Mouse (Mus musculus) ovary, adult 18-20 months (tissue): ENCODE data around the gene Zfp704.
"Not testable (repeated sequence)": the region's sequence is repeated elsewhere in the genome, so short reads cannot be mapped to it uniquely, and the experiment has no call there.

Experiments used
- DNase-seq: peaks from one replicate; pipeline ENCODE4 v3.0.0; 2022; ENCODE audit warnings: low spot score, mixed read lengths

Gene Zfp704

DNA sequence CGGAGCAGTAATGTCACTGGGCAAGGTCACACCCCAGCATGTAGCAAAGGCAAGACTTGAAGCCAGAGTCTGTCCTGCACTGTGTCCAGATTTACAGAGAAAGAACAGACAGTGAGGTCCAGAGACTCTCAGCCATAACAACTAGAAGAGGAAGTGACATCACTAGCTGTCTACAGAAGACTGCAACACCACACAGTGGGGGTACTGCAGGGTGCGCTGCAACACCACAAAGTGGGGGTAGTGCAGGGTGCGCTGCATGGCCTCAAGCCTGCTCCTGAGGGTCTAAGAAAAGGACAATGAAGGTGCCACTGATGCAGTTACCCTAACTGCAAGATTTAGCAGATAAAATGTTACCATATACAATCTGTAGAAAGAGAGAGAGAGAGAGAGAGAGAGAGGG, 11.8 kb downstream of the Zfp704 start:
- DNase-seq: no peak

DNA sequence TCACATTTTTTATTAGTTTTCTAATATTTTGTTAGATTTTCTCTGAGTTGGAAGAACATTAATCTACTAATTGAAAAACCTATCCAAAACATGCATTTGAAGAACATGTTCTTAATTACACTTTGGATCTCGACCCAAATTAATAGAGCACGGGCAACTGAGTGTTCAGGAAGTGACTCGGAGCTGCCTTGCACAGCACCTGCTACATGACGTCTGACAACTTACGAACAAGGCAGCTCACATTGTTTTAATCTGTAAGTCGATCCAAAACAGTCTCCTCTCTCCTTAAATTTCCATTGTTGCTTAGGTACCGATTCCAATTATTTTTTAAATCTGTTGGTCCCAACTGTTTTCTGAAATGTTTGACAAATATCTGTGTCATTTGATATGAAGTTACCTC, 15.4 kb downstream of the Zfp704 start:
- DNase-seq: no peak

GRCm38 (mm10) chr3:9593832-9594231, 16.1 kb downstream of the Zfp704 start:
- no peak for DNase-seq

- no peak for DNase-seq
These were observed 18.3 kb downstream of the Zfp704 start for GRCm38 (mm10) chr3:9591416-9592110.

DNA sequence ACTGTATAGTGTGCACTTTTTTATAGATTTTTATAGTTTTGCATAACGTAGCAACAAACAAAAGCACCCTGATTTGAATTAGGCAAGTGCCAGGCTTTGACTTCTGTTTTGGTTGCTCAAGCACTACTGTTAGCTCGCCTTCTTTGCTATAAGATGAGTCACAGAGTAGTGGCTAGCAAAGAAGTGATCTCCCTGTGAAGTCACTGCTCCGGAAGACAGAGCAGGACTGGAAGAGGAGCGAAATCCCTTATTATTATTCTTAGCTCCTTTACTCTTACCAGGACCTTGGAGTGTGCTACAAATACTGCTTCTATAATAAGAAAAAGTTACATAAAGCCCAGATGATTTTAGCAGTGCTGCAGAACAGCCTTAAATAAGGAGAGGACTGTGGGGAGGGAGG, 21.2 kb downstream of the Zfp704 start:
- DNase-seq: no peak

- no peak for DNase-seq
These were observed 22.6 kb downstream of the Zfp704 start for GRCm38 (mm10) chr3:9587304-9587703.

GRCm38 (mm10) chr3:9583516-9583915, 26.4 kb downstream of the Zfp704 start:
- DNase-seq: no peak

DNA sequence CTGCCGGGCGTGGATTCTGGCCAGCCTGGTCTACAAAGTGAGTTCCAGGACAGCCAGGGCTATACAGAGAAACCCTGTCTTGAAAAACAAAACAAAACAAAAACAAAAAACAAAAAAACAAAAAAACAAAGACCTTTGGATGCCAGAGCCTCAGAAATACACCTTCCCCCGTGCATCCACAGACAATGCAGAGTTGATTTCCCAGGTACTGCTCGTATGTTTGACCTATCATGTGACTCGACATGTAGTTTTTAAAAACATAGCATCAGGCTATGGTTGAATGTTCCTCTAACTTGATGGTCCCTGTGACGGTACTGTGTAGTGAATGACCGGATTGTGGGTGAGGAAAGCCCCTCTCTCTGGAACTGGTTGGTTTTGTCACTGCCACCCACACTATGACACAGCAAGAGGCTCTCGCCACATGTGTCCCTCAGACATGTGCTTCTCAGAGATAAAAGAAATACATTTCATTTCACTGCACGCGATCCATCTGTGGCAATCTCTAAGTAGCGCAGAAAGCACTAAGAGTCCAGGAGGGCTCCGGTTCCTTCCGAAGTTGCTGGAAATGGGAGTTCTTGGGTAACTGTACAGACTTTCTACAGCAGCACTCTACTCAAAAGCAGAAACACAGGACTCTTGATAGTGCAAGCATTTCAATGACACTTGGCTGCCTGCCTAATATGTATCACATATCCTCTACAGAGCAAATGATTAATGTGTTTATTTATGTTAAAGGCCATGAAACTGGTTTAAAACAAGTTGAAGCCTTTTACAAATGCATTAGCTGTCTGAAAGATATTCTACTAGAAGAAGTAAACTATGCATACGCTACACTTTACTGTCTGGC, 28.7 kb downstream of the Zfp704 start:
- no peak for DNase-seq

DNA sequence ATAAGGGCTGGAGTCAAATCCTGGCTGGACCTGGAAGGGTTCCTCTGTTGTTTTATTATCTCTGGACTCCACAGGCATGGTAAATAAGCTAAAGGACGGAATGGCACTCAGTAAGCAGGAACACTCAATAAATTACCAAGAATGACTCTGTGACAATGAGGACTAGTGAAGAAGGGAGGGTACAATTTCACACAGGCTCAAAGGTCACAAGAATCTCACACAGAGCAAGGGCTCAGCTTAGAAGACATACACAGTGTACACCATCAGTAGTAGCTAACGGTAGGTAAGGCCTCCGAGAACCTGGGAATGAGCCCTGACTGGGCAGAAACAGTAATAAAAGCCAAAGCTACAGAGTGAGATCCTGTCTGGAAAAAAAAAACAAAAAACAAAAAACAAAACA, 29.8 kb downstream of the Zfp704 start:
- no peak for DNase-seq

DNA sequence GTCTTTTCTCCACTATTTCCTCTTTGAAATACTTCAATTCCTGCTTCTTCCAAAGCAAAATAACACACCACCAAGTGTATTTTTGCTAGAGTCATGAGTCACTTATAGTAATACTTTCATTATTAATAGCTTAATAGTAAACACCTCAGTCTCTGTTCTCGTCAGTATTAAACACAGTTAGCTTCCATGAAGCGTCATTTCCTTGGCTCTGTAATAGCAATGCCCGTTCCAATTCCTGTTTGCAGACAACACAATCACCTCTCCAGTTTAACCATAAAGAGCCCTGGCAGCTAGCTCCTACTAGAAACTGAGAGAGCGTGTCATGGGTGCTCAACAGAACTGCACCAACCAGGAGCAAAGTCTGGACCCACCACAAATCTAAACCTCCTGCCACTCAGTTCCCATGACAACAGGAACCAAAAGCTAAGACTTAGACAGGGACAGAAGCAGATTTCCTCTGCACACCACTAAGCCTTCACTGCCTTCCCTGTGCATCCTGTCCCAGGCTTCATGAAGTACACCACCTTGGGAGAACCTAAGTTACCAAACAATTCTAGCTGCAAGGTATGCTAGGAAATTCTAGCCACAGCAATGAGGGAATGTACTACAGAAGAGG, 30.7 kb downstream of the Zfp704 start:
- no peak for DNase-seq

DNA sequence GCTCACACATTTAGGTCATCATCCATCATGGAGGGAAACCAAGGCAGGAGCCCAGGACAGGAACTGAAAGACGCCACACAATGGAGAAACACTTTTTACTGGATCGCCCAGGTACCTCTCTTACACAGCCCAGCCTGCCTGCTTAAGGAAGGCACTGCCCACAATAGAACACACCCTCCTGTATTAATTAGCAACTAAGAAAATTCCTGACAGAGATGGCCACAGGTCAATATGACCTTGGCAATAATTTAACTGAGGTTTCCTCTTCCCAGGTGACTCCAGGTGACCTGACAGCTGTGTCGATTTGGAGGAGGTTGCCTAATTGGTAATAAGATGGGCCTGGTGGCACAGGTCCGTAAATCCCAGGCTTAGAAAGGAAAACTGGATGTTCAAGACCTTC, 33.0 kb downstream of the Zfp704 start:
- DNase-seq: no peak

- DNase-seq: no peak
These were observed 35.6 kb downstream of the Zfp704 start for GRCm38 (mm10) chr3:9574305-9574704.

DNA sequence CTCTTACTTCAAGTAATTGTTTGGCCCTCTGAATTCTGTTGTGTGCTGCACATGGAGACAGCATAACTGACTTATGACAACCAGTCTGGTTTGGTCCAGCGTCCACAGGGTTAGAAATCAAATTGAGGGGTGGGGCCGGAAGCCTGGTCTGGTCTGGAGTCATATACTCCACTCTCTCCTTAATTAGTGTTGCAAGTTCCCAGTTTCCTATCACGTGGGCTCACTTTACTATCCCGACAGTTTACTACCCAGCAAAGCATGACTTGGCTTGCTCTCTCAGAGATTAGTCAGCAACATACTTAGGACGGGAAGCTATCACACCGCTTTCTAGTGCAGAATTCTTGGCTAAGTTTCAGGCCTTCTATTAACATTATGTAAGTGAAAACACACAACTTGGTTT, 36.3 kb downstream of the Zfp704 start:
- no peak for DNase-seq

DNA sequence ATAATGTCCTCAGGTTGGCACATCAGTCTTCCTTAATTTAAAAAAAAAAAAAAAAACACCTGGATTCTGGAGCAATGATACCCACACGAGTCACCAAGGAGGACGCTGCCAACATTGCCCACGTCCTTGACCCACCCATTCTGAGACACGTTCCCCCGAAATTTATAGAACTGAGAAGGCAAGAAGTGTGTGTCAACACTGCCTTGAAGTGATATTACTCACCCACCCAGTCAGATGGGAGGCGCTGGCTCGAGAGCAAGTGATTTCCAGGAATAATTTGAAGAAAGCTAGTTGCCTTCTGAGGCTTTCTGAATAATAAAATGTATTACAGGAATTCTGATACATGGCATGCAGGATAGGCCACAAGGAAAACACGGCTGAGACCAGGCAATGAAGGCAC, 37.6 kb downstream of the Zfp704 start:
- no peak for DNase-seq

DNA sequence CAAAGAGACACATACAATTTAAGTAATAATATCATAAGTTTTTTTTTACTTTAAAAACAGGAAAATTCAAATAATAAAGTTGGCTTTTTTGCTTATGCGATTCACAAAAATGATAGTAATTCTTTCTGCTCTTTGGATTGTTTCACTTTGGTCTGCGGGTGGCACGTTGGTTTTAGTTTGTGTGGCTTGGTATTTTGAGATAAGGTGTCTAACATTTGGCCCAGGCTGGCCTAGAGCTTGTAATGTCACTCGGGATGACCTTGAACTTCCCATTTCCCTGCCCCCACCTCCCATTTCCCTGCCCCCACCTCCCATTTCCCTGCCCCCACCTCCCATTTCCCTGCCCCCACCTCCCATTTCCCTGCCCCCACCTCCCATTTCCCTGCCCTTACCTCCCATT, 39.1 kb downstream of the Zfp704 start:
- DNase-seq: no peak

DNA sequence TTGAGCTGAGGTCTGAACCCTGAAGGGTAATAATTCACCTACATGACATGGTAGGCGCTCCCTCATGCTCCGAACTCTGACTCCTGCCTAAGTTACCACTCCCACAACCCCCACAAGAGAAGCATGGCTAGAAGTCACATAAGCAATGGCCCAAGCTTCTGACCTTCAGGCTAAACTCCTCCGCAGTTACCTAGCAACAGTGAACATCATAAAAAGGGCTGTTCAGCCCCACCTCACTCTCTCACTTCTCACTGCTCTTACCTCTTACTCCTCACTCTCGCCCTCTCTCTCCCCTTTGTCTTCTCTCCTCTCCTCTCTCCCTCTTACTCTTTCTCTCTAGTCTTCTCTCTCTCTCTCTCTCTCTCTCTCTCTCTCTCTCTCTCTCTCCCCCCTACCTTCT, 40.2 kb downstream of the Zfp704 start:
- DNase-seq: not testable (repeated sequence)

DNA sequence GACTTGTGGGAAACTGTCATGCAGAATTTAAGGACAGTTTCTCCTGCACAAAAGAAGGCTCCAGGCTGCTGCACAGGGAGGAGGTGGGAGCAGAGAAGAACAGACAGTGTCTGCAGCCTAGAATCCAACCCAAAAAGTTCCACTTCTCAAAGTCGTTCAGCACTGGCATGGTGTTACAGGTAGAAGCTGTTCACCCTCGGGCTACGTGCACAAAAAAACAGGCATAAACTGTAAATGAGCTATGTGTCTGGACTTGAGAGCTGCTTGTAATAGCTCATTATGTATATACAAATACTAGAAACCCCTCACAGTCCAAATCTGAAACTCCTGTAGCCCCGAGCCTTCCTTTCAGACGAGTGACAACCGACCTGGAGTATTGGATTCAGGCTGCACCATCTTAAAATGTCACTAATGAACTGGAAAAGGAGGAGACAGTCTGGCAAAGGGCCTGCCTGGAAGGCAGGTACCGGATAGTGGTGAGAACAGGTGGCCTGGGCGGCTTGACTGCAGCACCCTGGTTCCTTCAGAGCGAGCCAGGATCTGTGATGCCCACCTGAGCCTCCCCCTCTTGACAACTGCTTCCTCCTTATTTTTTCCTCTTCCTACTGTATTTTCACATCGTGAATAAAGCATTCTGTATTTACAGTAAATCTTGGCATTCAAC, 41.2 kb downstream of the Zfp704 start:
- no peak for DNase-seq

GRCm38 (mm10) chr3:9567948-9568347, 41.9 kb downstream of the Zfp704 start:
- DNase-seq: no peak

DNA sequence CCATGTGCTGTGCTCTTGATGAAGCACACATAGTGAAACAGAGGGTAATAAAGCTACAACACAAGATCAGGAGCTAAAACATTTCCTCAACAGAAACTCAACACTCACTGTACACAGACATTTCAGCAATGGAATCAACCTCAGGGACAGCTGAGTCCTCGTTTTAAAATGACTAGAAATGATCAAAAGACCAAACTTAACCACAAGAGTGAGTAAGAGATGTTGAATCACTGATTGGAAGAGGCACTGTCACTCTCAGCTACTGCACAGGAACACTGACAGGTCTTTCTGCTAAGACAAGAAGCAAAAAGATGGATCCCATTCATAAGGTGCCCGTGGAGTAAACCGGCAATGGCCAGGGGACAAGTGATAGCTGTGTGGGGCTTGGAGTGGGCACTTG, 43.1 kb downstream of the Zfp704 start:
- DNase-seq: no peak

DNA sequence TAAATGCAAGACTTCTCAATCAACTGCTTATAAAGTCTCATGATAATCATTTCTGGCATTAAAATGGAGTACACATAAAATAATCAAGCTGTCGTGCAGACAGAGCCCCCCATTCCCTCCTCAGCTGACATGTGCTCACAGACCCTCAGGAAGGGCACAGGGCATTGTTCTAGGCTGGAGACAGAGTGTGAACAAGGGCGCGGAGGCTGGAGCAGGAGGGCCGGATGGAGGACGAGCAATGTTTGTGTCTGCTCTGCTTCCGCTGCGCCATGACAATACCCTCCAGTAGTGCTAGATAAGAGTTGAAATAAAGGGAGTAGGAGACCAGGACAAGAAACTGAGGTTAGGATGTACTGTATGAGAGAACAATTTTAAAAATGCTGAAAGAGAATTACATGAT, 46.3 kb downstream of the Zfp704 start:
- no peak for DNase-seq

- DNase-seq: no peak
These were observed 47.1 kb downstream of the Zfp704 start for GRCm38 (mm10) chr3:9562649-9563328.
